Mouse (Mus musculus) hindbrain, embryonic 11.5 days (tissue): Measurements from ENCODE around the gene Ppfibp2. TPM values are rescaled to one million over a fixed set of nuclear protein-coding genes. Genes with fewer than 3 reads are reported as not detected.
A peak's percentile ranks its signal among the peaks of the same experiment; 100 is the strongest.

ENCODE experiments used
- ATAC-seq: fragments of 200-750 bp; cut with Nextera tagmentation; 2 replicates; pipeline ENCODE4 v1.8.0; 2017; ENCODE audit warnings: mild to moderate bottlenecking, moderate TSS enrichment, moderate library complexity; ENCODE audit not compliant: low FRiP score
- DNase-seq: peaks from one replicate; pipeline ENCODE4 v3.0.0-alpha.2; 2015; ENCODE audit warnings: low spot score
- H3K27ac ChIP-seq: fragments of 300-500 bp; sonication (generic); 2 replicates; pipeline ENCODE4 v1.5.1; 2014; ENCODE audit warnings: mild to moderate bottlenecking, low read depth, low read length
- H3K27me3 ChIP-seq: fragments of 300-500 bp; sonication (generic); 2 replicates; pipeline ENCODE4 v1.6.1; 2014; ENCODE audit warnings: mild to moderate bottlenecking, low read length, moderate library complexity, mixed read lengths; ENCODE audit not compliant: control insufficient read depth, insufficient read depth
- H3K36me3 ChIP-seq: fragments of 300-500 bp; sonication (generic); 2 replicates; pipeline ENCODE4 v1.6.1; 2014; ENCODE audit warnings: mild to moderate bottlenecking, low read length, moderate library complexity, mixed read lengths; ENCODE audit not compliant: control insufficient read depth, insufficient read depth
- H3K4me1 ChIP-seq: fragments of 300-500 bp; sonication (generic); replicated peaks from 2 replicates; pipeline ENCODE4 v1.6.1; 2014; ENCODE audit warnings: low read length, mixed read lengths; ENCODE audit not compliant: control insufficient read depth, insufficient read depth
- H3K4me2 ChIP-seq: fragments of 300-500 bp; sonication (generic); replicated peaks from 2 replicates; pipeline ENCODE4 v1.6.1; 2014; ENCODE audit warnings: mild to moderate bottlenecking, low read depth, low read length
- H3K4me3 ChIP-seq: fragments of 300-500 bp; sonication (generic); 2 replicates; pipeline ENCODE4 v1.5.1; 2014; ENCODE audit warnings: low read depth, low read length
- H3K9ac ChIP-seq: fragments of 300-500 bp; sonication (generic); 2 replicates; pipeline ENCODE4 v1.6.1; 2014; ENCODE audit warnings: low read depth, low read length
- H3K9me3 ChIP-seq: fragments of 300-500 bp; sonication (generic); 2 replicates; pipeline ENCODE4 v1.6.1; 2016; ENCODE audit warnings: low read length; ENCODE audit not compliant: control insufficient read depth
- WGBS: fragments of 180-500 bp; shearing (Covaris S2); extraction: QIAGEN DNeasy Blood & Tissue Kit; methylation state at CpG from one replicate; pipeline ENCODE4 v1.1.7; 2014; 5-methylcytosine and 5-hydroxymethylcytosine counted together
- polyA plus RNA-seq: library from polyadenylated mRNA; unstranded; fragments of >200 nt; fragmentation: Nextera tagmentation; extraction: Ambion mirVana; gene quantifications from 2 replicates; pipeline ENCODE4 v1.2.1, GENCODE M21; 2014

The Ppfibp2 gene
- polyA plus RNA-seq, 1 experiment from 2014 or later: 5.1 TPM

- ATAC-seq (no peak), DNase-seq (no peak)
- H3K27ac ChIP-seq: no peak overlapping the region
- no peaks in the 10 kb centered on the region for H3K36me3 ChIP-seq
- H3K4me2 ChIP-seq: no peak overlapping the region
- H3K4me3 ChIP-seq: no peak overlapping the region
- H3K27me3 ChIP-seq: no peaks in the 10 kb centered on the region
- H3K4me1 ChIP-seq: no peaks in the 10 kb centered on the region
- 70% methylated on average over 4 of the region's 4 CpGs for WGBS
- H3K9me3 ChIP-seq: no peaks in the 10 kb centered on the region
- no peak overlapping the region for H3K9ac ChIP-seq
Measured at GRCm38 (mm10) chr7:107568971-107569370, 26.0 kb upstream of the Ppfibp2 start.

GRCm38 (mm10) chr7:107573856-107574255 is 21.2 kb upstream of the Ppfibp2 start:
- Histone ChIP-seq H3K27me3 (no peaks in the 10 kb centered on the region), H3K9ac (no peak overlapping the region), H3K4me1 (no peaks in the 10 kb centered on the region), H3K4me3 (no peak overlapping the region), H3K9me3 (no peaks in the 10 kb centered on the region), H3K4me2 (no peak overlapping the region), H3K36me3 (no peaks in the 10 kb centered on the region), H3K27ac (no peak overlapping the region)
- DNase-seq (no peak), ATAC-seq (no peak)
- 56% methylated on average over 2 of the region's 2 CpGs for WGBS

- no peaks in the 10 kb centered on the region for H3K9me3 ChIP-seq
- H3K4me2 ChIP-seq: no peak overlapping the region
- no peak overlapping the region for H3K27ac ChIP-seq
- H3K36me3 ChIP-seq: no peaks in the 10 kb centered on the region
- ATAC-seq: no peak
- no peak for DNase-seq
- no peaks in the 10 kb centered on the region for H3K27me3 ChIP-seq
- no peaks in the 10 kb centered on the region for H3K4me1 ChIP-seq
- H3K9ac ChIP-seq: no peak overlapping the region
- no peak overlapping the region for H3K4me3 ChIP-seq
- WGBS: 82% methylated on average over 3 of the region's 3 CpGs
Measured at GRCm38 (mm10) chr7:107574276-107574675, 20.7 kb upstream of the Ppfibp2 start.

GRCm38 (mm10) chr7:107592641-107593040 is 2.4 kb upstream of the Ppfibp2 start:
- ATAC-seq (no peak), DNase-seq (no peak)
- no peak overlapping the region for H3K27ac ChIP-seq
- no peak overlapping the region for H3K4me2 ChIP-seq
- 59% methylated on average over 2 of the region's 2 CpGs for WGBS
- no peaks in the 10 kb centered on the region for H3K4me1 ChIP-seq
- no peak overlapping the region for H3K9ac ChIP-seq
- no peaks in the 10 kb centered on the region for H3K36me3 ChIP-seq
- H3K9me3 ChIP-seq: no peaks in the 10 kb centered on the region
- peaks cover 6% of the 10 kb centered on the region; the same call in 1 of the 2 replicates for H3K27me3 ChIP-seq
- no peak overlapping the region for H3K4me3 ChIP-seq

DNA sequence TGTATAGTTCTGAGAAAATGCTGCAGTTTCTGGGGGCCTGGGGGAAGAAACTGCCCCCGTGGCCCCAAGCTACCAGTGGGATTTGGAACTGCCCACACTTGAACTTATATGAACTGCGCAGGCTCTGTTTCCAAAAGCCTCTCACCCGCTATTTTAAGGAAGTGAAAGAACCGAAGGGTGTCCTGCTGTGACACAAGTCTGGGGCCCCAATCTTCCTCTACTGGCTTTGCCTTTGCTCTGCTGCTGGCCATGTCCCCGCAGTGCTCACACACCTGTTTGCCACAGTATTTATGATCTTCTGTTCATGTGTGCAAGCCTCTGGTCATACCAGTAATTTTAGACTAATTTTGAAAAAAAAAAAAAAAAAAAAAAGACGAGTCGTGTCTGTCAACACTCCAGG is 1.1 kb upstream of the Ppfibp2 start:
- no peak for DNase-seq
- ATAC-seq: no peak
- H3K36me3 ChIP-seq: no peaks in the 10 kb centered on the region
- WGBS: 30% methylated on average over 7 of the region's 7 CpGs
- no peak overlapping the region for H3K27ac ChIP-seq
- H3K4me3 ChIP-seq: no peak overlapping the region
- H3K4me2 ChIP-seq: no peak overlapping the region; the same call in 1 of the 2 replicates
- no peaks in the 10 kb centered on the region for H3K9me3 ChIP-seq
- no peak overlapping the region for H3K9ac ChIP-seq
- peaks cover 6% of the 10 kb centered on the region; the same call in 1 of the 2 replicates for H3K27me3 ChIP-seq
- no peaks in the 10 kb centered on the region for H3K4me1 ChIP-seq

DNA sequence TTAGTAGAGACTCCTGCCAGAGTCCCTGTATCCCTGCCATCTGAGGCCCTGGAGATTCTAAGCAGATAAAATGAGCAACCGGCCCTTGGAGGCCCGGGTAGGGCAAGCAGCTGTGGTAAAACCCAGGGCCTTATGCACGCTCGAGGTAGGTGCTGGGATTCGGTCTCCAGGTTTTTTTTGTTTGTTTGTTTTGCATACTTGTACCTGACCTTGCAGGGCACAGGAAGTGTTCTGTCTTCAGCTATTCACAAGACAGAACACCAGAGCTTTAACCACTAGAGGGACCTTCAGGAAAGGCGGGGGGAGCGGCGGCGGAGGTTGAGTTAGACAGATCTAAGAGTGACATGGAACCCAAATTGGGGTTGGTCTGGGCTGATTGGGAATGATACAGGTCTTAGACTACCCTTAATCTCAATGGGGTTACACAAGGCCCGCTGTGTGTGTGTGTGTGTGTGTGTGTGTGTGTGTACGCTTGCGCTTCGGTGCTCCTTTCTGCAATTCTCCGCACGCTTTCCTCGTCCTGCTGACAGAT is 616 bp upstream of the Ppfibp2 start:
- peak overlapping the region; percentile 44 for H3K4me3 ChIP-seq
- ATAC-seq: peak; percentile 79
- H3K27me3 ChIP-seq: peaks cover 6% of the 10 kb centered on the region; the same call in 1 of the 2 replicates
- no peaks in the 10 kb centered on the region for H3K9me3 ChIP-seq
- WGBS: 3% methylated on average over 16 of the region's 16 CpGs
- no peaks in the 10 kb centered on the region for H3K4me1 ChIP-seq
- peak overlapping the region; percentile 8; the same call in 1 of the 2 replicates for H3K9ac ChIP-seq
- peak overlapping the region; percentile 65 for H3K4me2 ChIP-seq
- H3K36me3 ChIP-seq: no peaks in the 10 kb centered on the region
- no peak overlapping the region for H3K27ac ChIP-seq
- peak; percentile 65 for DNase-seq

DNA sequence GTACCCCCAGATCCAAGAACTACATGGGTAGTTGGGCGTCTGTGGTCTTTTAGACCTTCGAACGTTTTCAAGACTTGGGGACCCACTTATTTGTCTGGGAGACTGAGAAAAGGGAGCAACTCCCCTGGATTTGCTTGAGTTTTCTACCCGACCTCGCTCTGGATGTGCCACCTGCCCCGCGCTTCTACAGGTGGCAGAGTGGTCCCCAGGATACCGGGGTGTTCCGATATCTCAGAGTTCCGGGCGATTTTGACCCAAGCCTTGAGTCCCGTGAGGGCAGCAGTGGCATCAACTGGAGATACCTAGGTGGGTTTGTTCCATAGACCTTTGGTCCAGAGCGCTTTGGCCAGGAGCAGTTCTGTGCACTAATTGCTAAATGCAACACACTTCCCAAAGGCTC is 419 bp downstream of the Ppfibp2 start:
- no peaks in the 10 kb centered on the region for H3K36me3 ChIP-seq
- no peaks in the 10 kb centered on the region for H3K9me3 ChIP-seq
- 0 out of 2 replicates have a peak, but pooled peaks have one; percentile 1 for ATAC-seq
- H3K4me3 ChIP-seq: peak overlapping the region; percentile 44
- 14% methylated on average over 13 of the region's 13 CpGs for WGBS
- H3K4me1 ChIP-seq: no peaks in the 10 kb centered on the region
- no peak for DNase-seq
- no peak overlapping the region for H3K9ac ChIP-seq
- peaks cover 6% of the 10 kb centered on the region; the same call in 1 of the 2 replicates for H3K27me3 ChIP-seq
- no peak overlapping the region for H3K27ac ChIP-seq
- peak overlapping the region; percentile 65 for H3K4me2 ChIP-seq

DNA sequence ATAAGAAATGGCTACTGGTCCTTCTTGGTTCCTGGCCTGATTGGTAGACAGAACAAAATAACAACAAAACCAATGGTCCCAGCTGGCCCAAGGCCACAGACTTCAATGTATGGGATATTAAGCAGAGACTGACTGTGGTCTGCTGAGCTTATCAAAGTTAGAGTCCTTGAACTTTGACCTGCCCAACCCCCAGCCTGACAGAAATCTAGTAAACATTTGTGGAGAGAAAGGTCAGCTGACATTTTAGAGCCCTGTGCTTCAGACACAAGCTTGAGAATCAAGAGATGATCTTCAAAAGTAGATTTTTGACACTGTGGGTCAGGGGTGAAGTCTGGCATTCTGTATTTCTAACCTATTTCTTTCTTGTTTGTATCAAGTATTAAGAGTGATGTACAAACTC is 1.7 kb downstream of the Ppfibp2 start:
- no peak for DNase-seq
- Histone ChIP-seq H3K9ac (no peak overlapping the region), H3K4me3 (no peak overlapping the region), H3K27ac (no peak overlapping the region), H3K36me3 (no peaks in the 10 kb centered on the region), H3K4me2 (no peak overlapping the region), H3K9me3 (no peaks in the 10 kb centered on the region), H3K27me3 (peaks cover 6% of the 10 kb centered on the region; the same call in 1 of the 2 replicates), H3K4me1 (no peaks in the 10 kb centered on the region)
- ATAC-seq: no peak

DNA sequence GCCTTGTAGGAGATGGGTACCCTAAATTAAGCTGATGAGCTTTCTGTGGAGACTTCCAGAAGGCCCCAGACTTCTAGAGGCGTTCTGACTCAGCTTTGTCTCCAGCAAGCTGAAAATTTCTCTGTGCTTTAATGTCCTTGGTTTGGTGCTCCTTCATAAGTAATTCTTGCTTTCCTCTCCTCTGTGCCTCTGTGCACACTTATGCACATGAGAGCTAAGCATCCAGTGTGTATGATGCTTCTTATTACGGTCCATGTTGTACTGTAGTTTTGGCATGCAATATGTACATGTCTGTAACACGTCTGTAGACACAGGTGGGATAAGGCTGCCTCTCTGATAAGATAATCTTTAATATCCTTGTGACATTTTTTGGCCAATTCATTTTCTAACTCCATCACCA is 2.9 kb downstream of the Ppfibp2 start:
- no peak overlapping the region for H3K4me3 ChIP-seq
- 92% methylated on average over 3 of the region's 3 CpGs for WGBS
- no peaks in the 10 kb centered on the region for H3K9me3 ChIP-seq
- no peak overlapping the region for H3K9ac ChIP-seq
- H3K4me2 ChIP-seq: no peak overlapping the region
- H3K36me3 ChIP-seq: no peaks in the 10 kb centered on the region
- H3K4me1 ChIP-seq: no peaks in the 10 kb centered on the region
- H3K27me3 ChIP-seq: peaks cover 6% of the 10 kb centered on the region; the same call in 1 of the 2 replicates
- H3K27ac ChIP-seq: no peak overlapping the region
- ATAC-seq (no peak), DNase-seq (no peak)
